Mouse (Mus musculus): Measurements from ENCODE around the gene Micu1. TPM values are rescaled to one million over a fixed set of nuclear protein-coding genes. Genes with fewer than 3 reads are reported as not detected.

Gene Micu1
- polyA plus RNA-seq, 1 experiment from 2014 or later: 88.2 TPM

- H3K4me2 ChIP-seq (replicated peaks): no peak overlapping the region
- H3K9ac ChIP-seq: no peak overlapping the region
- H3K27me3 ChIP-seq: no peaks in the 10 kb centered on the region
- WGBS: 86% methylated on average over 1 of the region's 1 CpGs
- ATAC-seq (ENCODE audit: insufficient number of reproducible peaks, low FRiP score, low TSS enrichment, low read depth): no peak
- H3K4me1 ChIP-seq: 0 out of 2 replicates have a peak, but pooled peaks cover 13% of the 10 kb centered on the region
- H3K27ac ChIP-seq (replicated peaks): no peak overlapping the region
- H3K9me3 ChIP-seq (replicated peaks): no peaks in the 10 kb centered on the region
- no peak overlapping the region for H3K4me3 ChIP-seq (replicated peaks)
- H3K36me3 ChIP-seq: peaks cover 7% of the 10 kb centered on the region
These were observed 51.8 kb downstream of the Micu1 start for GRCm38 (mm10) chr10:59754104-59754503.

- Histone ChIP-seq H3K9me3 (replicated peaks) (no peaks in the 10 kb centered on the region), H3K4me1 (0 out of 2 replicates have a peak, but pooled peaks cover 13% of the 10 kb centered on the region), H3K27me3 (no peaks in the 10 kb centered on the region), H3K9ac (no peak overlapping the region), H3K4me2 (replicated peaks) (no peak overlapping the region), H3K27ac (replicated peaks) (no peak overlapping the region), H3K36me3 (peaks cover 7% of the 10 kb centered on the region), H3K4me3 (replicated peaks) (no peak overlapping the region)
- 77% methylated on average over 1 of the region's 1 CpGs for WGBS
- no peak for ATAC-seq (ENCODE audit: insufficient number of reproducible peaks, low FRiP score, low TSS enrichment, low read depth)
These were observed 52.6 kb downstream of the Micu1 start for GRCm38 (mm10) chr10:59754901-59755300.

GRCm38 (mm10) chr10:59755681-59756080 is 53.4 kb downstream of the Micu1 start:
- peak overlapping the region; percentile 22; the same call in 1 of the 2 replicates for H3K4me2 ChIP-seq (replicated peaks)
- WGBS: 65% methylated on average over 11 of the region's 11 CpGs
- no peaks in the 10 kb centered on the region for H3K27me3 ChIP-seq
- H3K9ac ChIP-seq: no peak overlapping the region
- H3K4me3 ChIP-seq (replicated peaks): no peak overlapping the region
- H3K9me3 ChIP-seq (replicated peaks): no peaks in the 10 kb centered on the region
- H3K27ac ChIP-seq (replicated peaks): no peak overlapping the region
- peaks cover 7% of the 10 kb centered on the region for H3K36me3 ChIP-seq
- ATAC-seq (ENCODE audit: insufficient number of reproducible peaks, low FRiP score, low TSS enrichment, low read depth): no peak
- 0 out of 2 replicates have a peak, but pooled peaks cover 13% of the 10 kb centered on the region for H3K4me1 ChIP-seq

GRCm38 (mm10) chr10:59756090-59756489 is 53.8 kb downstream of the Micu1 start:
- no peak overlapping the region for H3K9ac ChIP-seq
- WGBS: 27% methylated on average over 12 of the region's 12 CpGs
- peak overlapping the region; percentile 22; the same call in 1 of the 2 replicates for H3K4me2 ChIP-seq (replicated peaks)
- no peaks in the 10 kb centered on the region for H3K27me3 ChIP-seq
- H3K36me3 ChIP-seq: peaks cover 7% of the 10 kb centered on the region
- no peak overlapping the region for H3K4me3 ChIP-seq (replicated peaks)
- no peak overlapping the region for H3K27ac ChIP-seq (replicated peaks)
- H3K4me1 ChIP-seq: 0 out of 2 replicates have a peak, but pooled peaks cover 13% of the 10 kb centered on the region
- ATAC-seq (ENCODE audit: insufficient number of reproducible peaks, low FRiP score, low TSS enrichment, low read depth): no peak
- no peaks in the 10 kb centered on the region for H3K9me3 ChIP-seq (replicated peaks)

- no peak overlapping the region for H3K4me3 ChIP-seq (replicated peaks)
- no peaks in the 10 kb centered on the region for H3K27me3 ChIP-seq
- H3K9ac ChIP-seq: no peak overlapping the region
- H3K9me3 ChIP-seq (replicated peaks): no peaks in the 10 kb centered on the region
- H3K4me2 ChIP-seq (replicated peaks): 0 out of 2 replicates have a peak overlapping the region, but pooled peaks have one; percentile 22
- 26% methylated on average over 8 of the region's 8 CpGs for WGBS
- no peak for ATAC-seq (ENCODE audit: insufficient number of reproducible peaks, low FRiP score, low TSS enrichment, low read depth)
- H3K4me1 ChIP-seq: 0 out of 2 replicates have a peak, but pooled peaks cover 13% of the 10 kb centered on the region
- H3K27ac ChIP-seq (replicated peaks): no peak overlapping the region
- H3K36me3 ChIP-seq: peaks cover 7% of the 10 kb centered on the region
These were observed 54.3 kb downstream of the Micu1 start for GRCm38 (mm10) chr10:59756570-59756969.

- H3K4me1 ChIP-seq: no peaks in the 10 kb centered on the region
- no peak for ATAC-seq (ENCODE audit: insufficient number of reproducible peaks, low FRiP score, low TSS enrichment, low read depth)
- 91% methylated on average over 6 of the region's 6 CpGs for WGBS
- no peaks in the 10 kb centered on the region for H3K9me3 ChIP-seq (replicated peaks)
- H3K4me2 ChIP-seq (replicated peaks): no peak overlapping the region
- 0 out of 2 replicates have a peak, but pooled peaks cover 4% of the 10 kb centered on the region for H3K36me3 ChIP-seq
- H3K9ac ChIP-seq: no peak overlapping the region
- no peak overlapping the region for H3K4me3 ChIP-seq (replicated peaks)
- H3K27me3 ChIP-seq: no peaks in the 10 kb centered on the region
- H3K27ac ChIP-seq (replicated peaks): no peak overlapping the region
These were observed 62.5 kb downstream of the Micu1 start for GRCm38 (mm10) chr10:59764781-59765180.

GRCm38 (mm10) chr10:59768369-59769079 is 66.2 kb downstream of the Micu1 start:
- H3K4me3 ChIP-seq (replicated peaks): no peak overlapping the region
- no peak for ATAC-seq (ENCODE audit: insufficient number of reproducible peaks, low FRiP score, low TSS enrichment, low read depth)
- H3K4me1 ChIP-seq: no peaks in the 10 kb centered on the region
- H3K27ac ChIP-seq (replicated peaks): no peak overlapping the region
- H3K27me3 ChIP-seq: no peaks in the 10 kb centered on the region
- H3K4me2 ChIP-seq (replicated peaks): no peak overlapping the region
- WGBS: 77% methylated on average over 13 of the region's 13 CpGs
- peaks cover 9% of the 10 kb centered on the region for H3K36me3 ChIP-seq
- no peaks in the 10 kb centered on the region for H3K9me3 ChIP-seq (replicated peaks)
- H3K9ac ChIP-seq: no peak overlapping the region

GRCm38 (mm10) chr10:59771375-59772048 is 69.2 kb downstream of the Micu1 start:
- no peak for ATAC-seq (ENCODE audit: insufficient number of reproducible peaks, low FRiP score, low TSS enrichment, low read depth)
- H3K27me3 ChIP-seq: no peaks in the 10 kb centered on the region
- no peak overlapping the region for H3K9ac ChIP-seq
- no peak overlapping the region for H3K4me2 ChIP-seq (replicated peaks)
- no peaks in the 10 kb centered on the region for H3K4me1 ChIP-seq
- WGBS: 77% methylated on average over 6 of the region's 6 CpGs
- no peaks in the 10 kb centered on the region for H3K9me3 ChIP-seq (replicated peaks)
- peaks cover 9% of the 10 kb centered on the region for H3K36me3 ChIP-seq
- H3K27ac ChIP-seq (replicated peaks): no peak overlapping the region
- no peak overlapping the region for H3K4me3 ChIP-seq (replicated peaks)

GRCm38 (mm10) chr10:59772049-59772397 is 69.7 kb downstream of the Micu1 start:
- Histone ChIP-seq H3K9ac (no peak overlapping the region), H3K27me3 (no peaks in the 10 kb centered on the region), H3K4me2 (replicated peaks) (no peak overlapping the region), H3K4me1 (no peaks in the 10 kb centered on the region), H3K9me3 (replicated peaks) (no peaks in the 10 kb centered on the region), H3K36me3 (peaks cover 9% of the 10 kb centered on the region), H3K27ac (replicated peaks) (no peak overlapping the region), H3K4me3 (replicated peaks) (no peak overlapping the region)
- 86% methylated on average over 2 of the region's 2 CpGs for WGBS
- ATAC-seq (ENCODE audit: insufficient number of reproducible peaks, low FRiP score, low TSS enrichment, low read depth): no peak

GRCm38 (mm10) chr10:59773441-59774140 is 71.3 kb downstream of the Micu1 start:
- ATAC-seq (ENCODE audit: insufficient number of reproducible peaks, low FRiP score, low TSS enrichment, low read depth): no peak
- no peaks in the 10 kb centered on the region for H3K4me1 ChIP-seq

GRCm38 (mm10) chr10:59774141-59774534 is 71.9 kb downstream of the Micu1 start:
- Histone ChIP-seq H3K9me3 (replicated peaks) (no peaks in the 10 kb centered on the region), H3K27ac (replicated peaks) (no peak overlapping the region), H3K36me3 (peaks cover 5% of the 10 kb centered on the region), H3K4me3 (replicated peaks) (no peak overlapping the region), H3K27me3 (no peaks in the 10 kb centered on the region), H3K9ac (no peak overlapping the region), H3K4me2 (replicated peaks) (no peak overlapping the region), H3K4me1 (no peaks in the 10 kb centered on the region)
- 85% methylated on average over 3 of the region's 3 CpGs for WGBS
- no peak for ATAC-seq (ENCODE audit: insufficient number of reproducible peaks, low FRiP score, low TSS enrichment, low read depth)

More at GRCm38 (mm10) chr10:59773441-59774140, 71.3 kb downstream of the Micu1 start:
- H3K36me3 ChIP-seq: peaks cover 5% of the 10 kb centered on the region
- H3K27me3 ChIP-seq: no peaks in the 10 kb centered on the region
- H3K27ac ChIP-seq (replicated peaks): no peak overlapping the region
- no peaks in the 10 kb centered on the region for H3K9me3 ChIP-seq (replicated peaks)
- no peak overlapping the region for H3K4me2 ChIP-seq (replicated peaks)
- H3K9ac ChIP-seq: no peak overlapping the region
- WGBS: 86% methylated on average over 13 of the region's 13 CpGs
- H3K4me3 ChIP-seq (replicated peaks): no peak overlapping the region
